ENCODE assay signal across 8 mouse cellular contexts in the genomic region with DNA sequence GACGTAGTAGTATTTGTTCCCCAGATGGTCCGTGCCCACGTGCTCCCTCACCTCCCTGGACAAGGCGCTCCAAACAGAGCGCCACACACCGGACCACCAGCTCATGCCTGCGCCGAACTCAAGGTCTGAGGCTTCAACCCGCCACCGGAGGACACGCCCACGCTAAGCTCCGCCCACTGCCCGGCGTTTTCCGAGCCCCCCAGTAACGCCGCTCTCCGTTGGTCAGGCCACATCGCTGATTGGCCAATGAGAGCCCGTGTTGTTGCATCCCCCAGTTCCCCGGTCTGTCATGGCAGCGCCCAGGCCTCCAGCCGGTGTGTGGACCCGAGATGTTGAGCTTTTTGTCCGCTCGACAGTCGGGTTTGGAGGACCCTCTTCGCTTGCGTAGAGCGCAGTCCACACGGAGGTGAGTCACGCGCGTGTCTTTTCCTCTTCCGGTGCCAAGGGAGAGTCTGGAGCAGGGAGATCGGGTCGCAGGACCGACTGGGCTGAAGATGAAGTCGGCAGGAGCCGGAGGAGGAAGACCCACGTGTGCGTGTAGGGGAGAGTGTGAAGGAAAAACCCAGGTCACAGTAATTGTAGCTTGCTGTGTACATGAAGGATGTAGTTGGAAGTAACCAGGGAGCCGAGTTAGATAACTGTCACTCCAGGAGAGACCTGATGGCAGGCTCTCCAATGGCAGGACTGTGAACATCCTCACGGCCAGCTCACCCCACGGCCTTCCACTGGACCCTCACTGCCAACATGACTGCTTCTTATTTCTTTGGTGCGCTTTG. TPM values are rescaled to one million over a fixed set of nuclear protein-coding genes. Genes with fewer than 3 reads are reported as not detected.
DNase-seq lines count a peak whose midpoint lies in the region; ATAC-seq lines count a peak whose summit lies in the region.

A gene (minus strand): TSS at position 159 of the 776 bp plus-strand sequence.
A gene (plus strand): TSS at position 267 of the 776 bp plus-strand sequence.

- peak within 1 kb of the TSS; percentile 63 for H3K4me2 ChIP-seq in hindbrain, embryonic 16.5 days (ENCODE audit: low read length)

- WGBS in hindbrain, embryonic 16.5 days = under 1% methylated on average over 47 of the region's 47 CpGs
- under 1% methylated on average over 47 of the region's 47 CpGs for WGBS in macrophage (ENCODE audit: missing documents)

- ATAC-seq in hindbrain, embryonic 16.5 days = peak; percentile 99

- H3K9me3 ChIP-seq in hindbrain, embryonic 16.5 days (ENCODE audit: control insufficient read depth, low read length) = no peaks in the 10 kb centered on the region

- H3K4me1 ChIP-seq in hindbrain, embryonic 16.5 days (ENCODE audit: control insufficient read depth, insufficient read depth, low read depth, low read length) = peaks cover 10% of the 10 kb centered on the region

- H3K79me2 ChIP-seq in macrophage (ENCODE audit: inconsistent target) = peaks cover 12% of the 10 kb centered on the region

- peak within 1 kb of the TSS; percentile 56 for H3K4me3 ChIP-seq in hindbrain, embryonic 16.5 days (ENCODE audit: low read length)
- peak within 1 kb of the TSS; percentile 98 for H3K4me3 ChIP-seq in macrophage (ENCODE audit: inconsistent target)

- H3K27me3 ChIP-seq in hindbrain, embryonic 16.5 days (replicated peaks; ENCODE audit: control insufficient read depth, insufficient read depth, low read length) = no peaks in the 10 kb centered on the region

- H3K27ac ChIP-seq in hindbrain, embryonic 16.5 days (ENCODE audit: low read depth, low read length) = 0 out of 2 replicates have a peak within 1 kb of the TSS, but pooled peaks have one; percentile 14
- peak within 1 kb of the TSS; percentile 24; the same call in 1 of the 2 replicates for H3K27ac ChIP-seq in macrophage

- H3K36me3 ChIP-seq in hindbrain, embryonic 16.5 days (ENCODE audit: control insufficient read depth, insufficient read depth, low read length) = peaks cover 5% of the 10 kb centered on the region; the same call in 1 of the 2 replicates
- H3K36me3 ChIP-seq in macrophage (ENCODE audit: inconsistent target) = no peaks in the 10 kb centered on the region; the same call in 1 of the 2 replicates

- H3K9ac ChIP-seq in hindbrain, embryonic 16.5 days (ENCODE audit: low read depth, low read length) = peak within 1 kb of the TSS; percentile 70

- DNase-seq in WW6 (ENCODE audit: low read depth, low spot score) = peak; percentile 93
- peak; percentile 92 to 99 for DNase-seq in cerebellum, postnatal 4 days (ENCODE audit: low spot score in 2 of 2)
- peak; percentile 96 for DNase-seq in gastrocnemius, adult 18-20 months (ENCODE audit: low spot score)
- peak; percentile 96 to 97 for DNase-seq in left cerebral cortex, adult 18-20 months (ENCODE audit: low spot score in 2 of 2)
- DNase-seq in right cerebral cortex, adult 18-20 months = peak; percentile 95
- peak; percentile 90 for DNase-seq in urinary bladder, postnatal 10 days (ENCODE audit: low spot score)

RNA-seq across cellular contexts. Expression of the first gene that starts in this region (rescaled TPM):
- total RNA-seq in gastrocnemius, adult 18-20 months (2021) = 10 to 100 TPM; 20.4 to 24.3 TPM
- polyA plus RNA-seq in hindbrain, embryonic 16.5 days (2015; fragmentation: Nextera tagmentation; extraction: Ambion mirVana) = 74.3 and 74.7 TPM in 2 replicates
- total RNA-seq in left cerebral cortex, adult 18-20 months (2021) = 10 to 100 TPM; 24.0 to 25.2 TPM
- total RNA-seq in macrophage (2018; cell fraction: chromatin; rRNA removed) = 1 to 10 TPM in 22 of 26 experiments, not detected in 4; 1.3 to 8.6 (median 4.2) TPM
- total RNA-seq in macrophage (2018; cell fraction: cytosol; rRNA removed) = 10 to 100 TPM in 25 of 26 experiments, 1 to 10 TPM in 1; 9.5 to 20.5 (median 13.6) TPM
- total RNA-seq in macrophage (2018; cell fraction: nucleus; rRNA removed) = 1 to 10 TPM in 25 of 26 experiments, not detected in 1; 1.5 to 9.0 (median 4.2) TPM
- polyA plus RNA-seq in macrophage (2018) = 17.2 to 32.7 TPM (median 31.5 TPM) in 3 replicates

RNA-seq across cellular contexts. Expression of the second gene that starts in this region (rescaled TPM):
- total RNA-seq in gastrocnemius, adult 18-20 months (2021) = 1 to 10 TPM; 4.7 to 5.1 TPM
- 32.3 and 32.9 TPM in 2 replicates for polyA plus RNA-seq in hindbrain, embryonic 16.5 days (2015; fragmentation: Nextera tagmentation; extraction: Ambion mirVana)
- total RNA-seq in left cerebral cortex, adult 18-20 months (2021) = 10 to 100 TPM; 15.2 to 16.0 TPM
- total RNA-seq in macrophage (2018; cell fraction: chromatin; rRNA removed) = 10 to 100 TPM in 23 of 26 experiments, 1 to 10 TPM in 3; 5.9 to 29.1 (median 18.1) TPM
- 1 to 10 TPM; 1.6 to 4.6 (median 2.8) TPM for total RNA-seq in macrophage (2018; cell fraction: cytosol; rRNA removed)
- total RNA-seq in macrophage (2018; cell fraction: nucleus; rRNA removed) = 10 to 100 TPM in 12 of 26 experiments, 1 to 10 TPM in 14; 4.2 to 29.9 (median 9.6) TPM
- polyA plus RNA-seq in macrophage (2018) = 2.5 to 4.3 TPM (median 2.5 TPM) in 3 replicates

Comparison
In these comparisons a context has a peak if more than half of its experiments do, and no peak if none do; other contexts are left out.
1. Peak in every context shown above with its lines: DNase-seq, ATAC-seq, H3K4me3 ChIP-seq and H3K27ac ChIP-seq.